Mouse (Mus musculus) cerebellum, adult (tissue): ENCODE data around the gene Jade2.
A peak's percentile ranks its signal among the peaks of the same experiment; 100 is the strongest.

ENCODE experiments used
- ATAC-seq: cut with Nextera tagmentation; 2 replicates; pipeline ENCODE4 v1.9.2; 2017; ENCODE audit warnings: mild to moderate bottlenecking, moderate library complexity, mixed read lengths; ENCODE audit not compliant: insufficient number of reproducible peaks, low FRiP score, low TSS enrichment

Gene Jade2

GRCm38 (mm10) chr11:51857081-51857671 lies at the start of gene Jade2:
Gene Jade2 (minus strand): TSS chr11:51857653.
- ATAC-seq, result peak; percentile 29; the same call in 1 of the 2 replicates

- ATAC-seq, result no peak
These were observed 46.8 kb upstream of the Jade2 start for GRCm38 (mm10) chr11:51904224-51904623.

- ATAC-seq, result no peak
These were observed 42.2 kb upstream of the Jade2 start for GRCm38 (mm10) chr11:51899691-51900090.

GRCm38 (mm10) chr11:51898326-51899080 lies 41.0 kb upstream of the Jade2 start:
- no peak for ATAC-seq

GRCm38 (mm10) chr11:51897311-51897710 lies 39.9 kb upstream of the Jade2 start:
- ATAC-seq, result no peak

GRCm38 (mm10) chr11:51896012-51896411 lies 38.6 kb upstream of the Jade2 start:
- no peak for ATAC-seq

- ATAC-seq, result no peak
These were observed 28.2 kb upstream of the Jade2 start for GRCm38 (mm10) chr11:51885681-51886080.

- ATAC-seq, result no peak
These were observed 26.6 kb upstream of the Jade2 start for GRCm38 (mm10) chr11:51884092-51884491.

GRCm38 (mm10) chr11:51883670-51884069 lies 26.2 kb upstream of the Jade2 start:
- no peak for ATAC-seq

- no peak for ATAC-seq
These were observed 24.3 kb upstream of the Jade2 start for GRCm38 (mm10) chr11:51881776-51882175.

GRCm38 (mm10) chr11:51881041-51881730 lies 23.7 kb upstream of the Jade2 start:
- no peak for ATAC-seq

GRCm38 (mm10) chr11:51876943-51877344 lies 19.5 kb upstream of the Jade2 start:
- no peak for ATAC-seq

- ATAC-seq, result no peak
These were observed 18.3 kb upstream of the Jade2 start for GRCm38 (mm10) chr11:51875792-51876195.

GRCm38 (mm10) chr11:51875086-51875485 lies 17.6 kb upstream of the Jade2 start:
- ATAC-seq, result no peak

GRCm38 (mm10) chr11:51874266-51875036 lies 17.0 kb upstream of the Jade2 start:
- no peak for ATAC-seq

GRCm38 (mm10) chr11:51873141-51873540 lies 15.7 kb upstream of the Jade2 start:
- ATAC-seq, result no peak

- no peak for ATAC-seq
These were observed 9.8 kb upstream of the Jade2 start for GRCm38 (mm10) chr11:51867261-51867660.

- no peak for ATAC-seq
These were observed 8.6 kb upstream of the Jade2 start for GRCm38 (mm10) chr11:51866020-51866419.

GRCm38 (mm10) chr11:51860666-51861065 lies 3.2 kb upstream of the Jade2 start:
- ATAC-seq, result no peak

- ATAC-seq, result no peak
These were observed 2.1 kb upstream of the Jade2 start for GRCm38 (mm10) chr11:51859561-51859960.
